Comparison of ENCODE assay signal across 8 mouse cellular contexts in genomic region chr1:17980604-17981003, GRCm38 (mm10).
DNase-seq lines count a peak whose midpoint lies in the region; ATAC-seq lines count a peak whose summit lies in the region.

No protein-coding gene starts in this region.

- no peaks in the 10 kb centered on the region for H3K4me1 ChIP-seq in intestine, embryonic 14.5 days (replicated peaks; ENCODE audit: control insufficient read depth, insufficient read depth, low read length)
- no peaks in the 10 kb centered on the region for H3K4me1 ChIP-seq in intestine, embryonic 15.5 days (replicated peaks)
- no peaks in the 10 kb centered on the region for H3K4me1 ChIP-seq in embryonic facial prominence, embryonic 12.5 days
- H3K4me1 ChIP-seq in midbrain, embryonic 16.5 days (ENCODE audit: control insufficient read depth, insufficient read depth, low read length): no peaks in the 10 kb centered on the region

- H3K4me3 ChIP-seq in intestine, embryonic 14.5 days (ENCODE audit: low read depth, low read length): no peak overlapping the region
- H3K4me3 ChIP-seq in intestine, embryonic 15.5 days (replicated peaks): no peak overlapping the region
- no peak overlapping the region for H3K4me3 ChIP-seq in embryonic facial prominence, embryonic 12.5 days
- H3K4me3 ChIP-seq in midbrain, embryonic 16.5 days (ENCODE audit: low read depth, low read length): no peak overlapping the region

- H3K4me2 ChIP-seq in intestine, embryonic 14.5 days (ENCODE audit: low read length): no peak overlapping the region
- no peak overlapping the region for H3K4me2 ChIP-seq in intestine, embryonic 15.5 days (replicated peaks)
- H3K4me2 ChIP-seq in embryonic facial prominence, embryonic 12.5 days (replicated peaks): no peak overlapping the region
- no peak overlapping the region for H3K4me2 ChIP-seq in midbrain, embryonic 16.5 days (ENCODE audit: low read length)

- no peak overlapping the region for H3K27ac ChIP-seq in intestine, embryonic 14.5 days (ENCODE audit: low read depth)
- no peak overlapping the region for H3K27ac ChIP-seq in intestine, embryonic 15.5 days
- no peak overlapping the region for H3K27ac ChIP-seq in embryonic facial prominence, embryonic 12.5 days
- no peak overlapping the region for H3K27ac ChIP-seq in midbrain, embryonic 16.5 days (ENCODE audit: low read length)

- H3K9me3 ChIP-seq in intestine, embryonic 14.5 days (ENCODE audit: control insufficient read depth, low read length): no peaks in the 10 kb centered on the region
- H3K9me3 ChIP-seq in intestine, embryonic 15.5 days: no peaks in the 10 kb centered on the region
- H3K9me3 ChIP-seq in embryonic facial prominence, embryonic 12.5 days: no peaks in the 10 kb centered on the region
- no peaks in the 10 kb centered on the region for H3K9me3 ChIP-seq in midbrain, embryonic 16.5 days (replicated peaks; ENCODE audit: control insufficient read depth, low read length, poor library complexity, severe bottlenecking)

- WGBS in intestine, embryonic 14.5 days: 16% methylated on average over 3 of the region's 3 CpGs
- 13% methylated on average over 3 of the region's 3 CpGs for WGBS in intestine, embryonic 15.5 days
- WGBS in embryonic facial prominence, embryonic 12.5 days: 6% methylated on average over 3 of the region's 3 CpGs
- 12% methylated on average over 3 of the region's 3 CpGs for WGBS in midbrain, embryonic 16.5 days

- ATAC-seq in intestine, embryonic 14.5 days (replicated peaks; ENCODE audit: low FRiP score, low TSS enrichment, low read depth): 0 out of 2 replicates have a peak, but pooled peaks have one; percentile 36
- ATAC-seq in intestine, embryonic 15.5 days: no peak
- ATAC-seq in embryonic facial prominence, embryonic 12.5 days (ENCODE audit: insufficient number of reproducible peaks, insufficient read depth, low FRiP score, low TSS enrichment): 0 out of 2 replicates have a peak, but pooled peaks have one; percentile 56
- ATAC-seq in midbrain, embryonic 16.5 days: peak; percentile 81

- DNase-seq in intestine, embryonic 14.5 days (ENCODE audit: low spot score): peak; percentile 56
- DNase-seq in MN1 (ENCODE audit: low spot score): peak; percentile 25
- peak; percentile 5 to 9 for DNase-seq in kidney, postnatal 4 days
- DNase-seq in urinary bladder, postnatal 4 days (ENCODE audit: low spot score in 2 of 2): no peak
- no peak for DNase-seq in gastrocnemius, postnatal 4 days (ENCODE audit: low spot score in 2 of 2)

- H3K9ac ChIP-seq in intestine, embryonic 14.5 days (ENCODE audit: low read length): no peak overlapping the region
- H3K9ac ChIP-seq in intestine, embryonic 15.5 days: no peak overlapping the region
- H3K9ac ChIP-seq in embryonic facial prominence, embryonic 12.5 days: no peak overlapping the region
- no peak overlapping the region for H3K9ac ChIP-seq in midbrain, embryonic 16.5 days (ENCODE audit: low read depth, low read length)

- no peaks in the 10 kb centered on the region for H3K36me3 ChIP-seq in intestine, embryonic 14.5 days (ENCODE audit: control insufficient read depth, insufficient read depth, low read length)
- H3K36me3 ChIP-seq in intestine, embryonic 15.5 days: no peaks in the 10 kb centered on the region
- H3K36me3 ChIP-seq in embryonic facial prominence, embryonic 12.5 days: no peaks in the 10 kb centered on the region
- H3K36me3 ChIP-seq in midbrain, embryonic 16.5 days (ENCODE audit: control insufficient read depth, insufficient read depth, low read length): no peaks in the 10 kb centered on the region

- H3K27me3 ChIP-seq in intestine, embryonic 14.5 days (replicated peaks; ENCODE audit: control insufficient read depth, insufficient read depth, low read length): no peaks in the 10 kb centered on the region
- H3K27me3 ChIP-seq in intestine, embryonic 15.5 days (replicated peaks): no peaks in the 10 kb centered on the region
- no peaks in the 10 kb centered on the region for H3K27me3 ChIP-seq in embryonic facial prominence, embryonic 12.5 days
- H3K27me3 ChIP-seq in midbrain, embryonic 16.5 days (ENCODE audit: control insufficient read depth, insufficient read depth, low read depth, low read length): no peaks in the 10 kb centered on the region

Comparison
In these comparisons a context has a peak if more than half of its experiments do, and no peak if none do; other contexts are left out.
1. DNase-seq: peak in intestine, embryonic 14.5 days (single experiment), MN1 (single experiment) and kidney, postnatal 4 days (2 of 2); none in urinary bladder, postnatal 4 days (0 of 2) and gastrocnemius, postnatal 4 days (0 of 2).